1 mouse cellular context compared by ENCODE assay signal in genomic region chr17:12754243-12755007, GRCm38 (mm10).
TF ChIP-seq lines count a peak whose summit lies in the region.

No protein-coding gene starts in this region.

TF ChIP-seq in MEL, 35 proteins besides CTCF, POLR2A, EP300 and RAD21 (continued from another document):
- no peak for TF ChIP-seq MEF2A (IDR thresholded peaks at IDR 0.05; ENCODE audit: extremely low read depth, insufficient replicate concordance, low read depth, low read length, poor library complexity, severe bottlenecking)
- no peak for TF ChIP-seq TBP (IDR thresholded peaks at IDR 0.05; ENCODE audit: low read depth, low read length)
- TF ChIP-seq RCOR1 (IDR thresholded peaks at IDR 0.05; ENCODE audit: low read depth, low read length) = no peak
- TF ChIP-seq MYB (IDR thresholded peaks at IDR 0.05; ENCODE audit: low read depth, low read length) = no peak
- no peak for TF ChIP-seq GABPA (IDR thresholded peaks at IDR 0.05; ENCODE audit: low read depth, low read length)
